Comparison of ENCODE assay signal across 9 mouse cellular contexts in genomic region chr13:12473724-12474378, GRCm38 (mm10). TPM values are rescaled to one million over a fixed set of nuclear protein-coding genes. Genes with fewer than 3 reads are reported as not detected.
A peak's percentile ranks its signal among the peaks of the same experiment; 100 is the strongest.
DNase-seq lines count a peak whose midpoint lies in the region; ATAC-seq lines count a peak whose summit lies in the region.
"Had no signal": no experiment of that assay in that cellular context is flagged by ENCODE, and none has a peak within 500 bp of the region (broad histone marks: within the 10 kb centered on the region; RNA-seq: fewer than 3 reads in every experiment).

No protein-coding gene starts in this region.

- peak; percentile 64; the same call in 1 of the 2 replicates for ATAC-seq in embryonic facial prominence, embryonic 11.5 days (replicated peaks; ENCODE audit: insufficient number of reproducible peaks, low FRiP score, low TSS enrichment, low read depth)
- ATAC-seq in heart, embryonic 14.5 days (ENCODE audit: insufficient number of reproducible peaks, insufficient read depth, low FRiP score, low read depth) = 0 out of 2 replicates have a peak, but pooled peaks have one; percentile 19

- H3K9me3 ChIP-seq in embryonic facial prominence, embryonic 11.5 days (replicated peaks; ENCODE audit: control insufficient read depth, low read length) = no peaks in the 10 kb centered on the region
- no peaks in the 10 kb centered on the region for H3K9me3 ChIP-seq in heart, embryonic 14.5 days (ENCODE audit: control insufficient read depth, low read length)
- H3K9me3 ChIP-seq: heart, embryonic 13.5 days had no signal

- no peak overlapping the region for H3K4me2 ChIP-seq in embryonic facial prominence, embryonic 11.5 days (ENCODE audit: low read depth, low read length)
- H3K4me2 ChIP-seq in heart, embryonic 14.5 days (ENCODE audit: low read length) = no peak overlapping the region
- H3K4me2 ChIP-seq: heart, embryonic 13.5 days had no signal

- H3K4me1 ChIP-seq in embryonic facial prominence, embryonic 11.5 days (ENCODE audit: control insufficient read depth, insufficient read depth, low read length) = no peaks in the 10 kb centered on the region
- no peaks in the 10 kb centered on the region for H3K4me1 ChIP-seq in heart, embryonic 14.5 days (ENCODE audit: control insufficient read depth in 2 of 2, insufficient read depth in 2 of 2, low read length in 2 of 2)
- H3K4me1 ChIP-seq: heart, embryonic 13.5 days had no signal

- DNase-seq in B cell, adult 2 months = peak; percentile 90 to 92
- peak; percentile 69 for DNase-seq in adrenal gland, adult 2 months
- DNase-seq in embryonic facial prominence, embryonic 11.5 days (ENCODE audit: low spot score) = peak; percentile 87
- peak; percentile 57 to 81 for DNase-seq in kidney, postnatal 25 days
- peak; percentile 55 to 69 for DNase-seq in lung, adult 18-20 months
- peak; percentile 16 for DNase-seq in ovary, adult 18-20 months (ENCODE audit: low spot score)
- peak; percentile 39 to 51 for DNase-seq in thymus, adult 18-20 months

- H3K36me3 ChIP-seq in embryonic facial prominence, embryonic 11.5 days (replicated peaks; ENCODE audit: control insufficient read depth, insufficient read depth, low read depth, low read length) = no peaks in the 10 kb centered on the region
- no peaks in the 10 kb centered on the region for H3K36me3 ChIP-seq in heart, embryonic 14.5 days (ENCODE audit: control insufficient read depth, insufficient read depth, low read length)
- H3K36me3 ChIP-seq: heart, embryonic 13.5 days had no signal

- no peak overlapping the region for H3K4me3 ChIP-seq in embryonic facial prominence, embryonic 11.5 days (ENCODE audit: low read depth, low read length)
- no peak overlapping the region for H3K4me3 ChIP-seq in heart, embryonic 14.5 days (ENCODE audit: control insufficient read depth in 1 of 2, insufficient read depth in 1 of 2, low read depth in 1 of 2, low read length in 2 of 2)
- H3K4me3 ChIP-seq: heart, embryonic 13.5 days had no signal

- WGBS in embryonic facial prominence, embryonic 11.5 days = 40% methylated on average over 8 of the region's 8 CpGs
- 35% methylated on average over 8 of the region's 8 CpGs for WGBS in heart, embryonic 14.5 days

- H3K27ac ChIP-seq in embryonic facial prominence, embryonic 11.5 days (replicated peaks; ENCODE audit: low read depth, low read length) = no peak overlapping the region
- H3K27ac ChIP-seq in heart, embryonic 14.5 days (replicated peaks in 1 of 2; ENCODE audit: control insufficient read depth in 1 of 2, insufficient read depth in 1 of 2, low read depth in 2 of 2, low read length in 2 of 2) = no peak overlapping the region
- H3K27ac ChIP-seq: heart, embryonic 13.5 days had no signal

- H3K9ac ChIP-seq in embryonic facial prominence, embryonic 11.5 days (replicated peaks; ENCODE audit: low read length) = no peak overlapping the region
- H3K9ac ChIP-seq in heart, embryonic 14.5 days (ENCODE audit: low read length) = no peak overlapping the region
- H3K9ac ChIP-seq: heart, embryonic 13.5 days had no signal

- H3K27me3 ChIP-seq in embryonic facial prominence, embryonic 11.5 days (ENCODE audit: control insufficient read depth, insufficient read depth, low read length) = no peaks in the 10 kb centered on the region
- no peaks in the 10 kb centered on the region for H3K27me3 ChIP-seq in heart, embryonic 14.5 days (ENCODE audit: control insufficient read depth, insufficient read depth, low read length)

RNA-seq across cellular contexts. Expression of gene Lgals8, which starts 9.1 kb away (rescaled TPM):
- total RNA-seq in adrenal gland, adult 2 months (2021) = 10 to 100 TPM; 73.3 to 87.4 TPM
- polyA plus RNA-seq in adrenal gland, adult 2 months (2012; rRNA removed) = 15.6 and 16.5 TPM in 2 replicates
- 11.4 and 11.9 TPM in 2 replicates for polyA plus RNA-seq in embryonic facial prominence, embryonic 11.5 days (2014; fragmentation: Nextera tagmentation; extraction: Ambion mirVana)
- polyA plus RNA-seq in heart, embryonic 14.5 days (2014; fragmentation: Nextera tagmentation; extraction: Ambion mirVana) = 16.0 and 16.5 TPM in 2 replicates

RNA-seq across cellular contexts. Expression of gene Edaradd, which starts 46.4 kb away (rescaled TPM):
- under 1 TPM; 0.03 to 0.06 TPM for total RNA-seq in adrenal gland, adult 2 months (2021)
- polyA plus RNA-seq in adrenal gland, adult 2 months (2012; rRNA removed) = 0.02 TPM in 1 of 2 replicates, not detected in the other
- 3.1 TPM in 2 replicates for polyA plus RNA-seq in embryonic facial prominence, embryonic 11.5 days (2014; fragmentation: Nextera tagmentation; extraction: Ambion mirVana)
- 0.28 and 0.38 TPM in 2 replicates for polyA plus RNA-seq in heart, embryonic 14.5 days (2014; fragmentation: Nextera tagmentation; extraction: Ambion mirVana)

Comparison
In these comparisons a context has a peak if more than half of its experiments do, and no peak if none do; other contexts are left out.
1. DNase-seq: peak in every context shown above with its lines; median percentile 91 in B cell, adult 2 months; 87 in embryonic facial prominence, embryonic 11.5 days; 69 in adrenal gland, adult 2 months; 69 in kidney, postnatal 25 days; 62 in lung, adult 18-20 months; 45 in thymus, adult 18-20 months; 16 in ovary, adult 18-20 months.